Mouse (Mus musculus): ENCODE results near the gene Grin2d. TPM values are rescaled to one million over a fixed set of nuclear protein-coding genes. Genes with fewer than 3 reads are reported as not detected.

The Grin2d gene
- total RNA-seq, 2 experiments from 2014 or later: 10.9 to 11.4 TPM

DNA sequence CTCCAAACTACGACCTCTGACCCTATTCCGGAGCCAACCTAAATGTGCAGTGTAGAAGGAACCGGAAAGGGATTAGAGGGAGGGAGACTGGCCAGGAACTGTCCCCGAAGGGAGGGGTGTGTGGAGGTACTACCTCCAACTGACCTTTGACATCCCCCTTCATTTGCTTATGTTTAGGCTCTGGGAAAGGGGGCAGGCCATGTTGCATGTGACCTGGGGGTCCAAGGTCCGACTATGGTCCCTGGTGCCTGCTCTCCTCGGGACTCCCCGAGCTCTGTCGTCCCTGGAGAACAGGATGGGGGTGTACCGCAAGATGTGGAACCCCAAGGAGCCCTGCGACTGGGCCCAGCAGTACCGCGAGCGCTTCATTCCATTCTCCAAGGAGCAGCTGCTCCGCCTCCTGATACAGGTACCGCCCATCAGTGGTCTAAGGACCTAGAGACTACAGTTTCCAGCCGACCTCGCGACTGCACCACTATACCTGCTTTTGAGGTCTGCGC, 19.1 kb upstream of the Grin2d start:
- DNase-seq: peak; percentile 60 to 61

DNA sequence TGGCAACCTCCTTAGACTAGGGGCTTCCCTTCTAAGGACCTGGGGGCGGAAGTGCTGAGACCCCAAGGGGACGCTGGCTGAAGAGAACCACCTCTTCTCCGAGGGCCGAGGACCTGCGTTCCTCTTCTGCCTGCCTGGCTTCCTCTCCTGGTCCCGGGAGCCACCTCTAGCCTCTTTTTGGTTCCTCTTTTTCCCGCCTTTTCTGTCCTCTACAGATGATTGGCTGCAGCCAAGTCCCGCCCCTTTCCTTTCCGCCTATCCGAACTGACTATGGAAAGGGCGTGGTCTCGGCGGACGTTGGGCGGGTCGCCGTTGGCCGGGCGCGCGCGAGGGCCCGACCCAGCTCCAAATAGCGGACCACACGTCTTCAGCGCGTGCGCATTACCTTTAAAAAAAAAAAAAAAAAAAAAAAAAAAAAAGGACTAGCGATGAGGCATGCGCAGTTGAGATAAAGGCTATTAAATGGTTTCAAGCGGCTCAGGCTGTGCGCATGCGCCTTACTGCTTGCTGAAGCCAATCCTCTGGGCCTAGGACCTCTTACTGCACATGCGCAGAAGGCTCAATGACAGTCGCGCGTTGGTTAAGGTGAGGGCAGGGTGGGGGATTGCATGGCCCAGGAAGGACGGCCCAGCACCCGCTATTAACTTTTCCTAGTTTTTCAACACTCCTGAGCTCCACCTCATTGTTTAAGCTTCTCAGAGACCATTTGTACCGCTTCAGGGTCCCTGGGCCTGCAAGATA, 18.5 kb upstream of the Grin2d start, which contains the start of the genes Syngr4 and Tmem143:
TSS of gene Syngr4 (minus strand) at position 198 of the 741 bp plus-strand sequence.
TSS of gene Tmem143 (plus strand) at position 425 of the 741 bp plus-strand sequence.
- peak; percentile 94 to 96 for DNase-seq

GRCm38 (mm10) chr7:45895931-45896516, 17.8 kb upstream of the Grin2d start:
- DNase-seq: no peak

GRCm38 (mm10) chr7:45892651-45893050, 14.5 kb upstream of the Grin2d start:
- DNase-seq: no peak

- DNase-seq: no peak
These were observed 9.1 kb upstream of the Grin2d start for GRCm38 (mm10) chr7:45887246-45887645.

- no peak for DNase-seq
These were observed 2.8 kb upstream of the Grin2d start for GRCm38 (mm10) chr7:45881011-45881410.

- no peak for DNase-seq
These were observed 2.4 kb upstream of the Grin2d start for GRCm38 (mm10) chr7:45880531-45880930.

GRCm38 (mm10) chr7:45876895-45877294, 1.3 kb downstream of the Grin2d start:
- no peak for DNase-seq

DNA sequence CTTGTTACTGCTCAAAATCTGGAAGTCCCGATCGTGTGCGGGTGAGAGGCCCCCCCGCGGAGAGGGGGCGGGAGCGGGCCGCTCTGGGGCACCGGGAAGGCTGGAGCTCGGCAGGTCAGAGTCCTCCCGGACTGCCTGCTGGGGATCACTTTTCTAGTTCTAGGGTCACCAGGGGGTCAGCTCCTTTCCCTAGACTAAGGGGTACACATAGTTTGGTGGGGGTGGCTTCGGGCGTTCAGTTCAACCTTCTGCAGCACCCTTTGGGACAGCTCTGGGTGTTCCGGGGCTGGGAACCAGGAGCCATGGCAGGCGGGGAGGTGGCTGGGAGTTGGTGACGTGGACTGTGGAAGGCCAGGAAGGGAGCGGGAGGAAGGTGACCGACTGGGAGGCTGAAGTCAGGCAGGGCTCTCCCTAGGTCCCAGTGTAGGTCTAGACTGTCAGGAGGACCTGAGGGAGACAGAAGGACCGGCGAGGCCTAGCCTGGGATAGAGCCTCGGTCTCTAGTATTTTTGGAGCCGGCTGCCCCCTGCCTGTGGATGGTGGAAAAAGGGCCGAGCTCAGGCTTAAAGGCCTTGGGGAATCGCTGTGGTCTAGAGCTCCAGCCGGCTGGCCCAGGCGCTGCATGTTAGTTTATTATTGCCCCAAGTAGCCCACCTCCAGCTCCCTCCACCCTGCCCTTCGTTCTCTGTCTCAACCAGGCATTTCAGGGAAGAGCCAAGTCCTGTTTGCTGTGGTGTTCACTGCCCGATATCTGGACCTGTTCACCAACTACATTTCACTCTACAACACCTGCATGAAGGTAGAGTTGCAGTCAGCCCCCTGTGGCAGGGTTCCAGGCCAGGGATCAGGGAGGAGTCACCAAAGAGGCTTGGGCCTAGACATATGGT, 4.9 kb downstream of the Grin2d start:
- DNase-seq: peak; percentile 52 to 62

DNA sequence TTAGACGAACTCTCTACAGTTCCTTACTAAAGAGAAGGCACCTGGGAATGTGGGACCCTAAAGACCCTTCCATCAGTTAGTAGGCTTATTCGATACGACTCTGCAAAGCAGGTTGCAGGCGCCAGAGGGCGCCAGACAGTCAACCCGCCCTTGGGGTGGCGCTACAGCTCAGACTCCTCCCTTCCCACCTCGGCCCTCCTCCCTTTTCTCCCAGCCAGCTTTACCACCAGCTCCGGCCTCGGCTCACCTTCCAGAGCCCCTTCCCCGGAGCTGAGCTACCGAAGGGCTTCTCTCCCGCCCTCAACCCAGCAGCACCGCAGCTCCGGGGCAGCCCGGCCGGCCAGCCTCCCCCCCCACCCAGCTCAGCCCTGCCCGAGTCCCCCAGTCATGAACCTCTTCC, 5.6 kb downstream of the Grin2d start, which contains the start of gene Kdelr1:
TSS of gene Kdelr1 (plus strand) at position 149 of the 400 bp plus-strand sequence.
- DNase-seq: peak; percentile 89 to 90

GRCm38 (mm10) chr7:45870282-45871058, 7.7 kb downstream of the Grin2d start:
- DNase-seq: no peak

- no peak for DNase-seq
These were observed 8.4 kb downstream of the Grin2d start for GRCm38 (mm10) chr7:45869787-45870186.

GRCm38 (mm10) chr7:45869107-45869670, 9.0 kb downstream of the Grin2d start:
- DNase-seq: no peak

DNA sequence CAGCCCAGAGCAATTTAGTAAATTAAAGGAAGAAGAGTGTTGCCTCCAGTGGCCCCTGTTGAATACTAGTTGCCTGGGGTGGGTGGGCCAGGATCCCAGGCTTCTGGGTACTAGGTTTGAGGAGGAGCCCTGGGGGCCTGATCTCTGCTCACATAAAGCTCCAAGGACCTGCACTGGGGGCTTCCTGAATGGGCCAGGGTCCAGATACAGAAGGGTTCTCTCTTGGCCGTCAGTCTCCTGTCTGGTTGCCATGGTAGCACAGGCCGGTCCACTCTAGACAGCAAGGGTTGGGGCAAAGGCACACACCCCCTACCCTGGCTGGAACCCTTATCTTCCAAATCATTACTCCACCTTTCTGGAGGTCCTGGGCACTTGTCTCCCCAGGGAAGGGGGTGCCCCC, 10.3 kb downstream of the Grin2d start:
- no peak for DNase-seq

- DNase-seq: peak; percentile 74 to 78
These were observed 12.0 kb downstream of the Grin2d start for GRCm38 (mm10) chr7:45865925-45866910.

DNA sequence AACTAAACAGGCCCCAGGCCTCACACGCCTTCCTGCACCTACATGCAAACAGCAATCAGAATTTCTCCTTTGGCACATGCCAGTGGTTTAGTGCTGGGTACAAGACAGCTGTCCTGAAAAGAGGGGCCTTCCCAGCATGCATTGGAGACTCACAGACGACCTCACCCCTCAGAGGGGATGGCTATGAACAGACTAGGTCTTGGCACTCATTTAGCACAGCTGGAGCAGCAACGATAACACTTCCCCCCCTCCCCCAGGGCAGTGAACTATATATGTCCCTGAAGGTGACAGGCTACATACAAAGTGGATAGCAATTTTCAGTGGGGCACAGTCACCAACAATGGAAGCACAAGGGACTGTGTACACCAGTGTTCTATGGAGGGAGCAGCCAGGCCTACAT, 13.7 kb downstream of the Grin2d start:
- DNase-seq: no peak

- no peak for DNase-seq
These were observed 15.4 kb downstream of the Grin2d start for GRCm38 (mm10) chr7:45862804-45863203.

GRCm38 (mm10) chr7:45859008-45859407, 19.2 kb downstream of the Grin2d start:
- no peak for DNase-seq

GRCm38 (mm10) chr7:45856950-45857901, 21.0 kb downstream of the Grin2d start:
- DNase-seq: no peak
